Mouse (Mus musculus) embryonic facial prominence, embryonic 15.5 days (tissue): ENCODE results near the gene Rad51b. TPM values are rescaled to one million over a fixed set of nuclear protein-coding genes. Genes with fewer than 3 reads are reported as not detected.

Experiments
- ATAC-seq: fragments of 200-750 bp; cut with Nextera tagmentation; 2 replicates; pipeline ENCODE4 v1.8.0; 2017; ENCODE audit warnings: low read depth, moderate TSS enrichment; ENCODE audit not compliant: insufficient number of reproducible peaks, low FRiP score, low TSS enrichment
- H3K27ac ChIP-seq: fragments of 300-500 bp; sonication (generic); replicated peaks from 2 replicates; pipeline ENCODE4 v1.5.1; 2015; ENCODE audit warnings: mild to moderate bottlenecking, inconsistent platforms
- H3K27me3 ChIP-seq: fragments of 300-500 bp; sonication (generic); 2 replicates; pipeline ENCODE4 v1.6.1; 2015; ENCODE audit warnings: inconsistent platforms
- H3K36me3 ChIP-seq: fragments of 300-500 bp; sonication (generic); 2 replicates; pipeline ENCODE4 v1.6.1; 2015; ENCODE audit warnings: mild to moderate bottlenecking, inconsistent platforms
- H3K4me1 ChIP-seq: fragments of 300-500 bp; sonication (generic); 2 replicates; pipeline ENCODE4 v1.6.1; 2015; ENCODE audit warnings: inconsistent platforms
- H3K4me2 ChIP-seq: fragments of 300-500 bp; sonication (generic); replicated peaks from 2 replicates; pipeline ENCODE4 v1.6.1; 2015; ENCODE audit warnings: mild to moderate bottlenecking, inconsistent platforms
- H3K4me3 ChIP-seq: fragments of 300-500 bp; sonication (generic); replicated peaks from 2 replicates; pipeline ENCODE4 v1.5.1; 2015; ENCODE audit warnings: mild to moderate bottlenecking, inconsistent platforms
- H3K9ac ChIP-seq: fragments of 300-500 bp; sonication (generic); 2 replicates; pipeline ENCODE4 v1.6.1; 2015; ENCODE audit warnings: inconsistent platforms
- H3K9me3 ChIP-seq: fragments of 300-500 bp; sonication (generic); replicated peaks from 2 replicates; pipeline ENCODE4 v1.6.1; 2016; ENCODE audit warnings: inconsistent platforms
- WGBS: fragments of 180-500 bp; shearing (Covaris S2); methylation state at CpG from one replicate; pipeline ENCODE4 v1.1.7; 2015; 5-methylcytosine and 5-hydroxymethylcytosine counted together
- polyA plus RNA-seq: library from polyadenylated mRNA; unstranded; fragments of >200 nt; fragmentation: Nextera tagmentation; extraction: Ambion mirVana; gene quantifications from 2 replicates; pipeline ENCODE4 v1.2.1, GENCODE M21; 2015

Gene Rad51b
- polyA plus RNA-seq, 1 experiment from 2014 or later, result 7.3 TPM

DNA sequence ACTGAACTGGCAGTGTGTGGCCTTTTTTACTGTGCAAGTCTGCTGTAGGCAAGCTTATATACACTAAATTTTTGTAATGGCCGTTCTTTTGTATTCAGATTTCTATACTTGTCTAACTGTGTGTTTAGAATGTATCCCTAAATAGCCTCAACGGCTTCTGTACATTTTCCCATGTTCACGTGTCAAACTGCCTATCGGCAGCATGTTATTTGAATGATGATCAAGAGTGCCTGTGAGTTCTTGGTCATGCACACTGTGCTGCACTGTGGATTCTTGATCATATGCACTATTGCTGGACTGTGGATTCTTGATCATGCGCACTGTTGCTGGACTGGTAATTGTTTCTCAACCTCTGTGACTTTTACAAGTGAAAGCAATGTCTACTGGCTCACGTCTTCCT lies 417.4 kb downstream of the Rad51b start:
- 70% methylated on average over 6 of the region's 6 CpGs for WGBS
- peak overlapping the region; percentile 76; the same call in 1 of the 2 replicates for H3K27ac ChIP-seq
- H3K36me3 ChIP-seq, result no peaks in the 10 kb centered on the region
- ATAC-seq, result no peak
- H3K9ac ChIP-seq, result no peak overlapping the region
- H3K4me2 ChIP-seq, result no peak overlapping the region
- H3K4me1 ChIP-seq, result peaks cover 22% of the 10 kb centered on the region
- H3K9me3 ChIP-seq, result no peaks in the 10 kb centered on the region
- no peaks in the 10 kb centered on the region for H3K27me3 ChIP-seq
- H3K4me3 ChIP-seq, result no peak overlapping the region

DNA sequence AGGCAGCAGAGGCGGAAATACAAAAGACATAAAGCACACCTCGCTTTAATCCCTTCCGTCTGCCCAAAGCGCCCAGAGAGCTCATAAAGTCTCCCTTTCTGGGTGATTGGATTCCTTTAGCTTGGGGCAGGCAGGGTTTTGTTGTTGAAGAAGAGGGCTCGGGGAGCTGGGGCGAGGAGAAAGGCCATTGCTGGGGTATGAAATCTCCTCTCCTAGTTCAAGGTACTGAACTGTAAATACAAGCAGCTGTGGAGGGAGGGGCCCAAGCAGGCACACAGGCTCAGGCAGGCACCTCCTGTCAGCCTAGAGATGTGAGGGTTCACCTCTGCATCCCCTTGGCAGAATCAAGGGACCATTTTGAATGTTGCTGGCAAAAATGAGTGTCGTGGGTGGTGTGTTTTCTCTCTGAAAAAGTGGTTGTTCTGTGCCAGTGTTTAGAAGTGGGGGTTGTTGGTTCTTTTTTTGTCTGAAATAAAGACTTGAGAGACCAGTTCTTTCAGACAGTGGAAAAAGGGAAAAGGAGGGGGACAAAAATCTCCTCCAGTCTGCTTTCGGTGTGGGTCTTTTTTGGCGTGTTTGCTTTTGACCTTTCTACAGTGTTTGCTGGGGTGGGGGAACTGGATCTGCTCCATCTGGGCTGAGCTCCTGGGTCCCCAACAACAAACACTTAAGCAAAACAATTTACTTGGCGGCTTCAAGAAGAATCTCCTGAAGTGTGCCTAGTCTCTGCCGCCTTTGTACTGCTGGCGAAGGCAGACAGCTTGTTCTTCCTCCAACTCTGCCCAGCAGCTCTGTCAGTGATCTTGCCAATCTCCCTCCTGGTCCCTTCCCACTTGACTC lies 418.6 kb downstream of the Rad51b start:
- no peak overlapping the region for H3K4me3 ChIP-seq
- peak overlapping the region; percentile 76 for H3K27ac ChIP-seq
- WGBS, result 33% methylated on average over 12 of the region's 12 CpGs
- H3K9me3 ChIP-seq, result no peaks in the 10 kb centered on the region
- H3K9ac ChIP-seq, result no peak overlapping the region
- no peaks in the 10 kb centered on the region for H3K27me3 ChIP-seq
- H3K4me2 ChIP-seq, result 0 out of 2 replicates have a peak overlapping the region, but pooled peaks have one; percentile 4
- peaks cover 27% of the 10 kb centered on the region for H3K4me1 ChIP-seq
- H3K36me3 ChIP-seq, result no peaks in the 10 kb centered on the region
- no peak for ATAC-seq

DNA sequence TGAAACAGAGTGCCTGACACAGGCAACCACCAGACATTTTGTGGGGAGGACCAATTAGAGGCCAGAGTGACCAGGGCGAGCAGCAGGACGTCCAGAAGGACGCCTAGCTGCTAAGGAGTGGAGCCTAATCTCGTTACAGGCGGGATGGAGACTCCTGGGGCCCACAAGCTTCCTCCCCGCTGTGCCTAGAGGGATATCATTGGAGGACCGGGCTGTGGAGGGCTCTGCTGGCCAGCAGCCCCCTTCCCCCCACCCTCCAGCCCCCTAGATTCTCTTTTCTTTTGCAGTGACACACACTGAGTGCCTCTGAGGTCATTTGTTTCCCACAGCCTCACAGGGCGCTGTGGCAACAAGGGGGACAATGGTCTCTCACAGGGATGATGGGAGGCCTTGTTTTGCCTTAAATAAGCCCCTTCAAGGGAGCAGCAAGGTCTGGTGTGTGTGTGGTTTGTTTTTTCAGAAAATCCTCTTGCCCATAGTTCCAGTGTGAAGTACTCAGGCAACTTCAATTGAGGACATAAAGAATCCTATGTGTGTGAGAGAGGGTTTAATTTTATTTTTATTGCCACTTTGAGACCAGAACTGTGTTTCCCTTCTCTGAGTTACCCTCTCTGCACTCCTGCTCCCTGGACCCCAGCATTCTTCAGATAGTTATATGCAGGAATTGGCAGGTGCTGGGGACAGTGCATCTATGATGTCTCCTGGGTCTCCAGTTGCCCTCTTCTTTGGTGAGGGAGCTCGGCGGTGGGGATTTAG lies 422.2 kb downstream of the Rad51b start:
- peaks cover 27% of the 10 kb centered on the region for H3K4me1 ChIP-seq
- no peak overlapping the region for H3K4me2 ChIP-seq
- H3K27me3 ChIP-seq, result no peaks in the 10 kb centered on the region
- H3K4me3 ChIP-seq, result no peak overlapping the region
- H3K36me3 ChIP-seq, result no peaks in the 10 kb centered on the region
- ATAC-seq, result no peak; the same call in 1 of the 2 replicates
- no peaks in the 10 kb centered on the region for H3K9me3 ChIP-seq
- WGBS, result 51% methylated on average over 10 of the region's 10 CpGs
- H3K27ac ChIP-seq, result no peak overlapping the region
- H3K9ac ChIP-seq, result no peak overlapping the region

DNA sequence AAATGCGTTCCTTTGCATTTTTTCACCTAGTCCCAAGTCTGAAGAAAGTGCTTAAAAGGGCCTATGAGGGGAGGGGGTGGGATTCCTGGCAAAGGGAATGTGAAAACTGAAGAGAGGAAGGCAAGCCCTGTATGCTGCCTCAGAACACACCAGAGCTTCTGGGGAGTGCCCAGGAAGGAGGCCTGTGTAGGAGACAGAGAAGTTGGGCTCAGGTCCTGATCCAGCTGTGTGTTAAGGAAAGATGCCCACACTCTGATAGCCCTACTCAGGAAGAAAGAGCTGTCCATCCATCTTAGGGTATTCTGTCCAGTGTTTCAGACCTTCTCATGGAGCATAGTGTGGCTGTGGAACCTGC lies 422.7 kb downstream of the Rad51b start:
- H3K4me1 ChIP-seq, result peaks cover 23% of the 10 kb centered on the region
- ATAC-seq, result no peak
- WGBS, result 44% methylated on average over 1 of the region's 1 CpGs
- no peaks in the 10 kb centered on the region for H3K9me3 ChIP-seq
- no peak overlapping the region for H3K9ac ChIP-seq
- no peak overlapping the region for H3K4me3 ChIP-seq
- no peaks in the 10 kb centered on the region for H3K36me3 ChIP-seq
- no peaks in the 10 kb centered on the region for H3K27me3 ChIP-seq
- no peak overlapping the region for H3K4me2 ChIP-seq
- no peak overlapping the region for H3K27ac ChIP-seq

DNA sequence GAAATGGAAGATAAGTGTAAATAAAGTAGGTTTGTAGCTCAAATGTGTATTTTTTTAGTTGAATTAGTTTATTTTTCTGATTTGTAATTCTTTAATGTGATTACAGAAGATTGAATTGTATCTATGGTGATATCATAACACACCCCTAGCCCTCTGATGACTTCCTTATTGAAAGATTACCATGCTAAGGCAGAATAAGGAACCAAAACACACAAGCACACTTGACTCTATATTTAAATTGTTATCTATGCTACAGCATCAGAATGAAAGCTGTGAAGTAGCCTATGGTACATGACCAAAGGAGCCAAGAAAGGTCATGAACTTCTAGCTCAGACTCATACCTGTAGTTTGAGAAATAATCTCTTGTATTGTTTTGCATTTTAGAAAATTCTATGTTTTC lies 427.8 kb downstream of the Rad51b start:
- Histone ChIP-seq H3K4me3 (no peak overlapping the region), H3K9ac (no peak overlapping the region), H3K9me3 (peaks cover 6% of the 10 kb centered on the region), H3K36me3 (no peaks in the 10 kb centered on the region; the same call in 1 of the 2 replicates), H3K4me1 (0 out of 2 replicates have a peak, but pooled peaks cover 1% of the 10 kb centered on the region), H3K27me3 (no peaks in the 10 kb centered on the region), H3K27ac (no peak overlapping the region), H3K4me2 (no peak overlapping the region)
- ATAC-seq, result no peak

DNA sequence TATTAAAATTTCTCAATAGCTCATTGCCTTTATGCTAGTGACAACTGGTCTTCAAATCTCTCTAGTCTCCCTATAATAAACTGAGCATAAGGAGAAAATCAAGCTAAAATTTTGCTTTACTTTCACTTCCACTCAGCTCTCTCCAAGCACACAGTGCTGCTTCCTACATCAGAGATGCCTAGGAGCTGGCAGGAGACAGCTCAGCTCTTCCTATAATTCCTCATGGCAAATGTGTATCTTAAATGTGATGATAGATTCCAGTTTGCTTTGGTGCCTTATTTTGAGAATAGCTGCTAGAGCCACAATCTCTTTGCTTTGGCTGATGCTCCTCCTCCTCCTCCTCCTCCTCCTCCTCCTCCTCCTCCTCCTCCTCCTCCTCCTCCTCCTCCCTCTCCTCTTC lies 428.6 kb downstream of the Rad51b start:
- H3K4me1 ChIP-seq, result 0 out of 2 replicates have a peak, but pooled peaks cover 3% of the 10 kb centered on the region
- H3K27me3 ChIP-seq, result no peaks in the 10 kb centered on the region
- no peak overlapping the region for H3K4me3 ChIP-seq
- H3K9ac ChIP-seq, result no peak overlapping the region
- H3K4me2 ChIP-seq, result no peak overlapping the region
- H3K9me3 ChIP-seq, result peaks cover 6% of the 10 kb centered on the region
- no peak overlapping the region for H3K27ac ChIP-seq
- ATAC-seq, result no peak
- no peaks in the 10 kb centered on the region; the same call in 1 of the 2 replicates for H3K36me3 ChIP-seq

DNA sequence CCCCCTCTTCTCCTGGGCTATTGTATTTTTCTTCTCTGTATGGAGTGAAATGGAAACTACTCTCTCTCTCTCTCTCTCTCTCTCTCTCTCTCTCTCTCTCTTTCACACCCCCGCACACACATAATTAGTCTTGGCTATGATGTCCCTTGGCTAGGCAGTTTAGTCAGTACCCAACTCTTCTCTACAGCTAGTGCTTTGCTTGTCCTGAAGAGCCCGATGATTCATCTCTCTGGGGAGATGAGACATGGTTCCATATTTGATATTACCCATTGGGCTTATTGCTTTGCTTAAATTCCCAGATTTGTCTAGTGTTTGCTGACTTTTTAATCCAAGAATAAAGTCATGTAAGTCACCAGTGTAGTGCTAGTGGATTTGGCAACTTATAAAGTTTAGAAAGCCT lies 429.0 kb downstream of the Rad51b start:
- 0 out of 2 replicates have a peak, but pooled peaks cover 3% of the 10 kb centered on the region for H3K4me1 ChIP-seq
- H3K27me3 ChIP-seq, result no peaks in the 10 kb centered on the region
- ATAC-seq, result no peak
- peaks cover 6% of the 10 kb centered on the region for H3K9me3 ChIP-seq
- no peak overlapping the region for H3K4me3 ChIP-seq
- no peaks in the 10 kb centered on the region; the same call in 1 of the 2 replicates for H3K36me3 ChIP-seq
- H3K4me2 ChIP-seq, result no peak overlapping the region
- 80% methylated on average over 2 of the region's 2 CpGs for WGBS
- H3K9ac ChIP-seq, result no peak overlapping the region
- no peak overlapping the region for H3K27ac ChIP-seq

DNA sequence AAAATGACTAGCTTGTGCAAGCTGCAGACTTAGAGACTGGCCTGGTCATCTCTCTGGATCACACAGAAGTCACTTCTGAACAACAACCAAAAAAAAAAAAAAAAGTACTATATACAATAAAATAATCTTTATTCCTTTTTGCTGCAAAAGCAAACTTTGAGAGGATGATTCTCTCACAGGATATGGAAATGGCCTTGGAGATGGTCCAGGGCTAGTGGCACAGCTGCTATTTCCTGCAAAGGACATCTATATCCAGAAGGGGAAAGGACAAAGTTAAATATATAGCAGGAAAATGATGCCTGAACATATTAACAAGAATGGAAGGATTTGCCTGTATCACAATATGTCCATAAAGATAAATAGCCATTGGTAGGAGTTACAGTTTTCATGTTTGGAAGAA lies 429.9 kb downstream of the Rad51b start:
- no peaks in the 10 kb centered on the region; the same call in 1 of the 2 replicates for H3K36me3 ChIP-seq
- H3K27ac ChIP-seq, result no peak overlapping the region
- no peaks in the 10 kb centered on the region for H3K27me3 ChIP-seq
- peaks cover 4% of the 10 kb centered on the region; the same call in 1 of the 2 replicates for H3K4me1 ChIP-seq
- H3K4me3 ChIP-seq, result no peak overlapping the region
- peaks cover 6% of the 10 kb centered on the region for H3K9me3 ChIP-seq
- H3K9ac ChIP-seq, result no peak overlapping the region
- no peak overlapping the region for H3K4me2 ChIP-seq
- no peak for ATAC-seq

DNA sequence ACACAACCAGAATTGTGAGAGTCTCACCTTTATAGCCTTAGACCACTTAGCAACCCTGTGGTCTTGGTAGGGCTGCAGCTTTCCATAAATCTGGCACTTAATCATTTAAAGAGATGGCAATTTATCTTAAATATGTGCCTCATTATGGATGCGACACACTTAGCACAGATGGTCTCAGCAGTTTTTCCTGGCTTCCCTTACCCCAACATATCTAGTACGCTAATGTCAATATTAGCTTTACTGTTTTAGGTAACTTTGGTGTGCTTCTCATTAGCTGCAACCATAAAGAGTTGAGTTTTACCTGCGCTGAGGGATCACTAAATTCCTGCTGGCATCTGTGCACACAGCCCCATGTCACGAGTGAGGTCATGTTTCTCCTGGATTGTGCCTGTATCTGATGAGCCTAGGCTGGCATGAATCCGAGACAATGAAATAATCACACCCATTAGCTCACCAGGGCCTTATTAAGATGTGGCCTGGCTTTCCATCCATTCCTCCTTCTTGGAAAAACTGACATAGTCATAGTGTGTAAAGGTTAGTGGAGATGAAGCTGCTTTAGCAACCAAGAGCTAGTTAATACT lies 432.9 kb downstream of the Rad51b start:
- no peak for ATAC-seq
- no peaks in the 10 kb centered on the region for H3K27me3 ChIP-seq
- H3K9ac ChIP-seq, result no peak overlapping the region
- peaks cover 6% of the 10 kb centered on the region for H3K9me3 ChIP-seq
- H3K4me3 ChIP-seq, result no peak overlapping the region
- H3K4me1 ChIP-seq, result peaks cover 13% of the 10 kb centered on the region
- no peak overlapping the region for H3K27ac ChIP-seq
- H3K36me3 ChIP-seq, result no peaks in the 10 kb centered on the region; the same call in 1 of the 2 replicates
- 58% methylated on average over 5 of the region's 5 CpGs for WGBS
- no peak overlapping the region for H3K4me2 ChIP-seq

DNA sequence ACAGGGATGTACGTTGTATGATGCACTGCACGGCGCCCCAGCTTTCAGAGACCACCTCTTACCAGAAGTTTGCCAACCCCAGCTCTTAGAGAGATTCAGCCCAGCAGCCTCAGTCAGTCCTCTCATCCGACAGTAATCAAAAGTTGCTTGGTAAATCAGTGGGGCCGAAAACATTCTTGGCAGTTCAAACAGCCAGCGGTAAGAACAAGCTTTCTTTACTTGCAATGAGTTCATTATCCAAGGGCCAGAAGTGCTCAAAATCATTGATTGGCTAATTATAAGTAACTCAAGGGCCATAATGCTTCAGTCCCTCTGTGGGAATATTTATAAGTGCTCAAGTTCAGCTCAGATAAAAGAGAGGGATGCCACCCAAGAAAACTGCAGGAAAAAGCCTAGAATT lies 434.8 kb downstream of the Rad51b start:
- Histone ChIP-seq H3K9me3 (peaks cover 6% of the 10 kb centered on the region), H3K4me3 (no peak overlapping the region), H3K36me3 (no peaks in the 10 kb centered on the region; the same call in 1 of the 2 replicates), H3K27ac (no peak overlapping the region), H3K9ac (no peak overlapping the region), H3K4me1 (peaks cover 23% of the 10 kb centered on the region), H3K4me2 (no peak overlapping the region), H3K27me3 (no peaks in the 10 kb centered on the region)
- WGBS, result 75% methylated on average over 6 of the region's 6 CpGs
- ATAC-seq, result no peak

DNA sequence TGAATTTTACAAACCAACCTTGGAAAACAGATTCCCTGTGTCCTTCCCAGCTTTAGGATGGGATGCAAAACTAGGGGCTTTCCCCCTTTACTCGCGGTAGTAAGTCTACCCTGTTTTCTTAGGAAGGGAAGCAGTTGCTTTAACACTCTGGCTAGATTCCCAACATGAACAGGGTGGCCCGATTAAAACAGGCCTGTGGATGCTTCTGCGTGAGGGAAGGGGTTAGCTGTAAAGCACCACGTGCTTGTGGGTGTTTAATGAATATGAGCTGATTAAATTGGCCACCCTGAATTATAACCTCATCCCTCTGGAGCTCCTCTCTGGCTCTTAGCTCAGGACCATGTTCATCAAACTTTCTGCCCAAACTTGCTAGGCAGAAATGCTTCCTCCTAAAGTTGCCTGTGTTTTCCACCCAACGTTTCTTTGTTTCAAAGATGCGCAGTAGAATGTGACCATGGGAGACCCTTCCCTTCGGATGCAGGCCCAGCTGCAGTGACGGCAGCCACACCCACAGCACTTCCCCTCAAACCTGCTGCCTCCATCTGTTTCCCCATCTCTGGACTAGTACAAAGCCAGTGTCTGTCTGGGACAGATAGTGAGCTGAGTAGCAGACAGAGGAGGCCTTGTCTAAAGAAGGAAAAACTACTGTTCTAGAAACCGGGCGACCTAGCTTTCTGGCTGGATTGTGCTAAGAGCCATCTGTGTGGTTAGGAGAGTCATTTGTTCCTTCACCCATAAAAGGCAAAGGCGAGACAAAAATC lies 435.5 kb downstream of the Rad51b start:
- WGBS, result 35% methylated on average over 12 of the region's 12 CpGs
- H3K4me2 ChIP-seq, result no peak overlapping the region
- H3K27me3 ChIP-seq, result no peaks in the 10 kb centered on the region
- no peak overlapping the region for H3K4me3 ChIP-seq
- H3K9ac ChIP-seq, result no peak overlapping the region
- H3K4me1 ChIP-seq, result peaks cover 23% of the 10 kb centered on the region
- H3K9me3 ChIP-seq, result peaks cover 6% of the 10 kb centered on the region
- no peak for ATAC-seq
- peak overlapping the region; percentile 61 for H3K27ac ChIP-seq
- H3K36me3 ChIP-seq, result no peaks in the 10 kb centered on the region; the same call in 1 of the 2 replicates
